ENCODE assay signal across 9 mouse cellular contexts in genomic region chr4:57883520-57884421, GRCm38 (mm10). TPM values are rescaled to one million over a fixed set of nuclear protein-coding genes. Genes with fewer than 3 reads are reported as not detected.
DNase-seq lines count a peak whose midpoint lies in the region; ATAC-seq lines count a peak whose summit lies in the region.
"Had no signal": no experiment of that assay in that cellular context is flagged by ENCODE, and none has a peak within 500 bp of the region (broad histone marks: within the 10 kb centered on the region; RNA-seq: fewer than 3 reads in every experiment).

No protein-coding gene starts in this region.

- ATAC-seq in heart, embryonic 14.5 days (ENCODE audit: insufficient number of reproducible peaks, insufficient read depth, low FRiP score, low read depth) = no peak
- ATAC-seq in stomach, embryonic 15.5 days (ENCODE audit: insufficient read depth, low FRiP score, low read depth) = peak; percentile 39; the same call in 1 of the 2 replicates

- no peaks in the 10 kb centered on the region for H3K9me3 ChIP-seq in heart, embryonic 14.5 days (ENCODE audit: control insufficient read depth, low read length)
- H3K9me3 ChIP-seq in stomach, embryonic 15.5 days = no peaks in the 10 kb centered on the region

- 50% methylated on average over 7 of the region's 7 CpGs for WGBS in heart, embryonic 14.5 days
- WGBS in stomach, embryonic 15.5 days = 59% methylated on average over 7 of the region's 7 CpGs

- no peak overlapping the region for H3K4me3 ChIP-seq in heart, embryonic 14.5 days (ENCODE audit: control insufficient read depth in 1 of 2, insufficient read depth in 1 of 2, low read depth in 1 of 2, low read length in 2 of 2)
- no peak overlapping the region for H3K4me3 ChIP-seq in stomach, embryonic 15.5 days (replicated peaks)

- no peak overlapping the region for H3K4me2 ChIP-seq in heart, embryonic 14.5 days (ENCODE audit: low read length)
- no peak overlapping the region for H3K4me2 ChIP-seq in stomach, embryonic 15.5 days

- intact Hi-C loops in gastrocnemius, postnatal 36 days (cut with DNase I) = loop anchor here (5.0 kb wide), 1 partner anchor 96 kb away; no protein-coding TSS in a partner anchor

- H3K27ac ChIP-seq in heart, embryonic 14.5 days (replicated peaks in 1 of 2; ENCODE audit: control insufficient read depth in 1 of 2, insufficient read depth in 1 of 2, low read depth in 2 of 2, low read length in 2 of 2) = peak overlapping the region; percentile 23 to 66
- H3K27ac ChIP-seq in stomach, embryonic 15.5 days = no peak overlapping the region

- H3K36me3 ChIP-seq in heart, embryonic 14.5 days (ENCODE audit: control insufficient read depth, insufficient read depth, low read length) = peaks cover 16% of the 10 kb centered on the region
- H3K36me3 ChIP-seq in stomach, embryonic 15.5 days = no peaks in the 10 kb centered on the region

- DNase-seq in gastrocnemius, postnatal 10 days = peak; percentile 25
- DNase-seq in gastrocnemius, postnatal 36 days = no peak
- DNase-seq in right cerebral cortex, postnatal 10 days (ENCODE audit: low spot score in 2 of 2) = peak; percentile 49 to 55
- no peak for DNase-seq in right cerebral cortex, adult 2 months (ENCODE audit: low spot score in 2 of 2)
- no peak for DNase-seq in layer of hippocampus, postnatal 25 days (ENCODE audit: extremely low spot score in 1 of 2, low spot score in 1 of 2)
- no peak for DNase-seq in lung, postnatal 14 days
- DNase-seq: cerebellum, adult 11-12 months had no signal

- peaks cover 27 to 55% of the 10 kb centered on the region in 2 experiments for H3K4me1 ChIP-seq in heart, embryonic 14.5 days (ENCODE audit: control insufficient read depth in 2 of 2, insufficient read depth in 2 of 2, low read length in 2 of 2)
- 0 out of 2 replicates have a peak, but pooled peaks cover 3% of the 10 kb centered on the region for H3K4me1 ChIP-seq in stomach, embryonic 15.5 days

- no peak overlapping the region for H3K9ac ChIP-seq in heart, embryonic 14.5 days (ENCODE audit: low read length)
- H3K9ac ChIP-seq in stomach, embryonic 15.5 days = no peak overlapping the region

- H3K27me3 ChIP-seq in heart, embryonic 14.5 days (ENCODE audit: control insufficient read depth, insufficient read depth, low read length) = no peaks in the 10 kb centered on the region
- no peaks in the 10 kb centered on the region for H3K27me3 ChIP-seq in stomach, embryonic 15.5 days (replicated peaks)

RNA-seq across cellular contexts. Expression of gene D630039A03Rik, which starts 32.3 kb away (rescaled TPM):
- under 1 TPM; 0.09 to 0.14 TPM for total RNA-seq in gastrocnemius, postnatal 10 days (2021)
- not detected for total RNA-seq in gastrocnemius, postnatal 36 days (2021)
- 0.07 and 0.20 TPM in 2 replicates for polyA plus RNA-seq in heart, embryonic 14.5 days (2014; fragmentation: Nextera tagmentation; extraction: Ambion mirVana)
- polyA plus RNA-seq in stomach, embryonic 15.5 days (2015; fragmentation: Nextera tagmentation; extraction: Ambion mirVana) = 10.4 and 11.4 TPM in 2 replicates
- under 1 TPM; 0.39 to 0.42 TPM for total RNA-seq in layer of hippocampus, postnatal 25 days (2021)

Comparison
In these comparisons a context has a peak if more than half of its experiments do, and no peak if none do; other contexts are left out.
1. DNase-seq: peak in gastrocnemius, postnatal 10 days (single experiment) and right cerebral cortex, postnatal 10 days (2 of 2); none in gastrocnemius, postnatal 36 days (0 of 2), right cerebral cortex, adult 2 months (0 of 2), layer of hippocampus, postnatal 25 days (0 of 2) and lung, postnatal 14 days (single experiment).